Mouse (Mus musculus) erythroblast, embryonic 14.5 days (primary cell): ENCODE results near the gene Pdx1.

ENCODE experiments used
- GATA1 ChIP-seq: IDR thresholded peaks from 2 replicates; pipeline ENCODE4 v1.6.1; 2012; ENCODE audit warnings: low read length, inconsistent platforms, mixed read lengths
- TAL1 ChIP-seq: IDR thresholded peaks from 3 replicates; pipeline ENCODE4 v1.6.1; 2012; ENCODE audit warnings: low read length, inconsistent platforms, mixed read lengths

GRCm38 (mm10) chr5:147300001-147300363 is 30.2 kb downstream of the Pdx1 start:
- TF ChIP-seq GATA1 (no peak), TAL1 (no peak)
